Mouse (Mus musculus): ENCODE results near the gene Kcnk4. TPM values are rescaled to one million over a fixed set of nuclear protein-coding genes. Genes with fewer than 3 reads are reported as not detected.

The Kcnk4 gene
- polyA plus RNA-seq, 1 experiment, result 0.17 TPM

- WGBS, result under 1% methylated on average over 16 of the region's 16 CpGs
- peak; percentile 15; the same call in 1 of the 2 replicates for TF ChIP-seq POLR2A (IDR thresholded peaks at IDR 0.05; ENCODE audit: borderline replicate concordance, extremely low read depth, low read depth, low read length)
- TF ChIP-seq CTCF (IDR thresholded peaks at IDR 0.05; ENCODE audit: insufficient read depth, low read length), result 0 out of 2 replicates have a peak, but pooled peaks have one; percentile 14
- peak; percentile 50 for DNase-seq
- Histone ChIP-seq H3K4me3 (replicated peaks; ENCODE audit: extremely low read depth, low read depth, low read length) (peak within 1 kb of the TSS; percentile 61), H3K4me1 (ENCODE audit: control insufficient read depth, insufficient read depth, low read length) (peaks cover 17% of the 10 kb centered on the region)
Observed at GRCm38 (mm10) chr19:6975537-6976521, 41.5 kb upstream of the Kcnk4 start, which contains the start of gene Plcb3. TSS of gene Plcb3 (minus strand) at chr19:6976470.

DNA sequence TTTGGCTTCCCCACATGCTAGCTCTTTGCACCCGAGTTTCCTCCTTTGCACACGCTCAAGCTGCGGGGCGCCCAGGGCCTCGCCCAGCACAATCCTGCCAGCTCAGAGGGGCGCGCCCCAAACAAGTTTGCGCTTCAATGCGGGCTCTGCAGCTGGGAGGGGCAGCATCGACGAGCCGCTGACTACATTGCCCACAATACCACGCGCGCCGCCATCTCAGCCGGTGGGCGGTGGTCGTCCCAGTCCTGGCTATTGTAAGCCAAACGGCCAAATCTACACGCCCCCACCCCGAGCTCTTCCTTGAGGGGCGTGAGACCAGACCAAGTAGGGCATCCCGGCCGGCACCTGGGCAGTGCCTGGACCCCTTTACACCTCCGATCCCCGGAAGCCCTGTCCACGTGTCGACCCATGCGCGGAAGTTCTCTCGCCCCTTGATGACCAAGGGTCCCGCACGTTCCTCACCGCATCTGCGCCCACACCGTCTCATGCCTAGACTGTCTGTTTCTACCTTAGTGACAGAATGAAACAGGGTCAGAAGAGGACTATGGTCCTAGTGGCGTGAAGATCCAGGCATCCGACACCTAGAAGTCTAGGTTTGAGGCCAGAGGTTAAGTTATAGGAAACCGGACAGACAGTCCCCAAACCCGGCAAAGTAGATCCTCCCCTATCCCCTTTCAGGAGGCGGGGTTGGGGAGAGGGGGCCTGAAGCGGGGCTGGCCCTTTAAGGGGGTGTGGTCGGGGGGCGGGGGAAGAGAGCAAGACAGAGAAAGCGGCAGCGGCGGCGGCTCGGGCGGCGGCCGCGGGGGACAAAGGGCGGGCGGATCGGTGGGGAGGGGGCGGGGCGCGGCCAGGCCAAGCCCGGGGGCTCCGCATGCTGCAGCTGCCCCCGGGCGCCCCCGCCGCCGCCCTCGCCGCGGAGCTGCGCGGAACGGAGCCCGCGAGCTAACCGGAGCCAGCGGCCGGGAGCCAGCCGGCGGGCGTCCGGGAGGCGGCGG lies 40.2 kb upstream of the Kcnk4 start, which contains the start of gene Ppp1r14b:
Gene Ppp1r14b, plus strand, starts transcription at position 758 of the 995 bp plus-strand sequence.
- DNase-seq, result peak; percentile 82
- Histone ChIP-seq H3K4me3 (replicated peaks; ENCODE audit: extremely low read depth, low read depth, low read length) (peak within 1 kb of the TSS; percentile 99), H3K4me1 (ENCODE audit: control insufficient read depth, insufficient read depth, low read length) (peaks cover 22% of the 10 kb centered on the region)
- 1% methylated on average over 72 of the region's 84 CpGs for WGBS
- TF ChIP-seq CTCF (IDR thresholded peaks at IDR 0.05; ENCODE audit: insufficient read depth, low read length), result no peak
- TF ChIP-seq POLR2A (IDR thresholded peaks at IDR 0.05; ENCODE audit: borderline replicate concordance, extremely low read depth, low read depth, low read length), result peak; percentile 33; the same call in 1 of the 2 replicates

GRCm38 (mm10) chr19:6973581-6974190 lies 39.4 kb upstream of the Kcnk4 start:
- Histone ChIP-seq H3K4me1 (ENCODE audit: control insufficient read depth, insufficient read depth, low read length) (peaks cover 19% of the 10 kb centered on the region), H3K4me3 (replicated peaks; ENCODE audit: extremely low read depth, low read depth, low read length) (no peak overlapping the region)
- TF ChIP-seq CTCF (IDR thresholded peaks at IDR 0.05; ENCODE audit: insufficient read depth, low read length) (no peak), POLR2A (IDR thresholded peaks at IDR 0.05; ENCODE audit: borderline replicate concordance, extremely low read depth, low read depth, low read length) (no peak)
- 29% methylated on average over 12 of the region's 12 CpGs for WGBS
- no peak for DNase-seq

DNA sequence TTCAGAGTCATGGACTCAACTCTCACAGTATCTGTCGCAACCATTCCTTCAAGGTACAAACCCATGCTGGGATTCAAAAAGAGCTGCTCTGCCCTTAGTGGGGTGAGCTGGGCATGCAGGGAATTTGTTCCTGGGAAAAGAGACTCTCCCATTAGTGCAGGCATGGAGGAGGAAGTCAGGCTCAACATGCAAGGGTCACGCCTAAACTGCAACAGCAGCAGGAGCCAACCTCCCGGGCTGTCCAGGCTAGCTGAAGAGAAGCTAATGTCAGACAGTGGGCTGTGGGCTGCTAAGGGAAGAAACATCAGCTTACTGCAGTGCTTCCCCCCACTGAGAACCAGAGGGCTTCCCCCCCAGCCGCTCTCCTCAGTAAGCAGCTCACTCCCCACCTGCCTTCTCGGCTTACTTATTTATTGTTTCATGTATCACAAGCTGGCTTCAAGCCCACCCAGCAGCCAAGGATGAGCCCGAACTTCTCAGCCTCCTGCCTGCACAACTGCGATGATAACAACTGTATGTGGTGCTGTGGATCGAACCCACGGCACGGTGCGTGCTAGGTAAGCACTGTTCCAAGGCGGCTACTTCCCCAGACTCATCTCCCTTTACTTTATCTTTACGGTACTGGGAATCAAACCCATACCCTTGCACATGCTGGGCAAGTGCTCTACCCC lies 38.1 kb upstream of the Kcnk4 start:
- Histone ChIP-seq H3K4me1 (ENCODE audit: control insufficient read depth, insufficient read depth, low read length) (peaks cover 25% of the 10 kb centered on the region), H3K4me3 (replicated peaks; ENCODE audit: extremely low read depth, low read depth, low read length) (no peak overlapping the region)
- no peak for TF ChIP-seq CTCF (IDR thresholded peaks at IDR 0.05; ENCODE audit: insufficient read depth, low read length)
- no peak for TF ChIP-seq POLR2A (IDR thresholded peaks at IDR 0.05; ENCODE audit: borderline replicate concordance, extremely low read depth, low read depth, low read length)
- DNase-seq, result no peak
- whole genome bisulfite sequencing, result 82% methylated on average over 13 of the region's 13 CpGs

DNA sequence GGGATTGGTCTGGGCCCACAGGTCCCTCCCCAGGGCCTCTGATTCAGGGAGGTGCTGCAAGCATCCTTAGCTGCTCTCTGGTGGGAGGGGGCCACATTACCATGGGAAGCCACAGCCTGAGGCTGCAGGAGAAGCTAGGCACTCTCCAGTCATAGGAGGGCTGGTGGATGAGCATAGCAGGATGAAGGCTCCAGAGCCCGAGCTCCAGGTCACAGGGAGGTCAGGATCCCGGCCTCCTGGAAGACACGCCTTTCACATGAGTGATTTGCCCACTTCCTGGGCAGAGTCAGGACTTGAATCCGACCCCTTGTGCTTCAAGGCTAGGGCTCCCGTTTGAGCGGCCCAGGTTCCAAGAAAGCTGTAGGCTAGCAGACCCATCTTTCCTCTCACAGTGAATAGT lies 37.3 kb upstream of the Kcnk4 start:
- TF ChIP-seq POLR2A (IDR thresholded peaks at IDR 0.05; ENCODE audit: borderline replicate concordance, extremely low read depth, low read depth, low read length) (no peak), CTCF (IDR thresholded peaks at IDR 0.05; ENCODE audit: insufficient read depth, low read length) (no peak)
- DNase-seq, result no peak
- 41% methylated on average over 6 of the region's 6 CpGs for WGBS
- Histone ChIP-seq H3K4me1 (ENCODE audit: control insufficient read depth, insufficient read depth, low read length) (peaks cover 24% of the 10 kb centered on the region), H3K4me3 (replicated peaks; ENCODE audit: extremely low read depth, low read depth, low read length) (no peak overlapping the region)

GRCm38 (mm10) chr19:6970460-6971085 lies 36.3 kb upstream of the Kcnk4 start:
- H3K4me1 ChIP-seq (ENCODE audit: control insufficient read depth, insufficient read depth, low read length), result peaks cover 14% of the 10 kb centered on the region
- H3K4me3 ChIP-seq (replicated peaks; ENCODE audit: extremely low read depth, low read depth, low read length), result no peak overlapping the region
- TF ChIP-seq POLR2A (IDR thresholded peaks at IDR 0.05; ENCODE audit: borderline replicate concordance, extremely low read depth, low read depth, low read length) (no peak), CTCF (IDR thresholded peaks at IDR 0.05; ENCODE audit: insufficient read depth, low read length) (no peak)
- WGBS, result 41% methylated on average over 11 of the region's 11 CpGs
- DNase-seq, result no peak

GRCm38 (mm10) chr19:6969665-6970381 lies 35.5 kb upstream of the Kcnk4 start:
- peak; percentile 61; the same call in 1 of the 2 replicates for TF ChIP-seq POLR2A (IDR thresholded peaks at IDR 0.05; ENCODE audit: borderline replicate concordance, extremely low read depth, low read depth, low read length)
- peak; percentile 9; the same call in 1 of the 2 replicates for TF ChIP-seq CTCF (IDR thresholded peaks at IDR 0.05; ENCODE audit: insufficient read depth, low read length)
- Histone ChIP-seq H3K4me3 (replicated peaks; ENCODE audit: extremely low read depth, low read depth, low read length) (peak overlapping the region; percentile 82), H3K4me1 (ENCODE audit: control insufficient read depth, insufficient read depth, low read length) (peaks cover 13% of the 10 kb centered on the region)
- DNase-seq, result peak; percentile 79
- WGBS, result 2% methylated on average over 45 of the region's 55 CpGs

All from lung, adult 2 months (tissue).